ENCODE assay signal across 26 mouse cellular contexts in genomic region chr11:76708066-76708465, GRCm38 (mm10). TPM values are rescaled to one million over a fixed set of nuclear protein-coding genes. Genes with fewer than 3 reads are reported as not detected.
DNase-seq lines count a peak whose midpoint lies in the region; ATAC-seq lines count a peak whose summit lies in the region.
"Had no signal": no experiment of that assay in that cellular context is flagged by ENCODE, and none has a peak within 500 bp of the region (broad histone marks: within the 10 kb centered on the region; RNA-seq: fewer than 3 reads in every experiment).

No protein-coding gene starts in this region.

- no peak overlapping the region for H3K4me2 ChIP-seq in lung, embryonic 16.5 days (ENCODE audit: low read depth, low read length)
- H3K4me2 ChIP-seq: hindbrain, embryonic 12.5 days had no signal

- H3K36me3 ChIP-seq in lung, embryonic 16.5 days (ENCODE audit: control insufficient read depth, insufficient read depth, low read length): no peaks in the 10 kb centered on the region
- H3K36me3 ChIP-seq: hindbrain, embryonic 12.5 days had no signal

- no peaks in the 10 kb centered on the region for H3K27me3 ChIP-seq in lung, embryonic 16.5 days (ENCODE audit: control insufficient read depth, insufficient read depth, low read depth, low read length)
- H3K27me3 ChIP-seq: hindbrain, embryonic 12.5 days had no signal

- DNase-seq in heart, postnatal 10 days: peak; percentile 11 to 23
- no peak for DNase-seq in heart, postnatal 25 days (ENCODE audit: low spot score)
- no peak for DNase-seq in lung, adult 18-20 months
- DNase-seq in gonadal fat pad, adult 2 months (ENCODE audit: low read depth): peak; percentile 41
- DNase-seq in skeletal muscle tissue, adult 2 months (ENCODE audit: low read depth, low spot score): peak; percentile 14
- no peak for DNase-seq in embryo, embryonic 10 days (ENCODE audit: low spot score)
- DNase-seq: cerebellum, adult 8-10 months; cerebellum, postnatal 36 days; gastrocnemius, postnatal 10 days; kidney, postnatal 4 days; layer of hippocampus, adult 9-11 months; midbrain, embryonic 14.5 days; spleen, adult 18-20 months had no signal

- H3K4me1 ChIP-seq in lung, embryonic 16.5 days (replicated peaks; ENCODE audit: control insufficient read depth, insufficient read depth, low read length): peaks cover 12% of the 10 kb centered on the region; the same call in 1 of the 2 replicates

- H3K9ac ChIP-seq in lung, embryonic 16.5 days (ENCODE audit: low read length): no peak overlapping the region
- H3K9ac ChIP-seq: hindbrain, embryonic 12.5 days had no signal

- peak overlapping the region; percentile 36; the same call in 1 of the 2 replicates for H3K27ac ChIP-seq in lung, embryonic 16.5 days (ENCODE audit: low read length)
- H3K27ac ChIP-seq: heart, adult 2 months; hindbrain, embryonic 12.5 days; left cerebral cortex, adult 2 months had no signal

- 76% methylated on average over 1 of the region's 1 CpGs for WGBS in lung, embryonic 16.5 days

- intact Hi-C loops in heart, postnatal 10 days (cut with DNase I): no loop called here
- intact Hi-C loops in heart, postnatal 25 days (cut with DNase I): no loop called here

- peak; percentile 66; the same call in 1 of the 2 replicates for ATAC-seq in lung, embryonic 16.5 days (ENCODE audit: low read depth)
- ATAC-seq: activated CD4-positive, CD25-positive, alpha-beta regulatory T cell, adult 4 months; forebrain, embryonic 16.5 days; intestine, postnatal 0 days had no signal

- no peak overlapping the region for H3K4me3 ChIP-seq in lung, embryonic 16.5 days (ENCODE audit: low read length)
- H3K4me3 ChIP-seq: heart, adult 2 months; hindbrain, embryonic 12.5 days; left cerebral cortex, adult 2 months had no signal

- H3K9me3 ChIP-seq in lung, embryonic 16.5 days (ENCODE audit: control insufficient read depth, low read length): peaks cover 4% of the 10 kb centered on the region; the same call in 1 of the 2 replicates
- H3K9me3 ChIP-seq: hindbrain, embryonic 12.5 days had no signal

RNA-seq across cellular contexts. Expression of gene Trarg1, which starts 28.5 kb away (rescaled TPM):
- total RNA-seq in heart, postnatal 10 days (2021): 1 to 10 TPM; 4.2 to 6.7 TPM
- total RNA-seq in heart, postnatal 25 days (2021): 1 to 10 TPM; 3.7 to 4.2 TPM
- 1.1 and 1.2 TPM in 2 replicates for polyA plus RNA-seq in lung, embryonic 16.5 days (2015; fragmentation: Nextera tagmentation; extraction: Ambion mirVana)
- polyA plus RNA-seq in gonadal fat pad, adult 2 months (2012; rRNA removed): 36.6 and 49.2 TPM in 2 replicates
- total RNA-seq: megakaryocyte-erythroid progenitor cell, adult 5-6 weeks had no signal
- polyA plus RNA-seq: liver, embryonic 16.5 days had no signal

RNA-seq across cellular contexts. Expression of gene Bhlha9, which starts 35.8 kb away (rescaled TPM):
- not detected for total RNA-seq in heart, postnatal 10 days (2021)
- total RNA-seq in heart, postnatal 25 days (2021): not detected
- polyA plus RNA-seq in lung, embryonic 16.5 days (2015; fragmentation: Nextera tagmentation; extraction: Ambion mirVana): 0.20 TPM in 1 of 2 replicates, not detected in the other
- not detected in 2 replicates for polyA plus RNA-seq in gonadal fat pad, adult 2 months (2012; rRNA removed)
- total RNA-seq: gastrocnemius, postnatal 10 days; heart, adult 2 months; megakaryocyte-erythroid progenitor cell, adult 5-6 weeks had no signal
- polyA plus RNA-seq: activated CD4-positive, CD25-positive, alpha-beta regulatory T cell, adult 4 months; heart, adult 2 months; heart, embryonic 16.5 days; intestine, postnatal 0 days; liver, embryonic 16.5 days; neural tube, embryonic 11.5 days; thymus, postnatal 0 days; urinary bladder, adult 2 months had no signal

RNA-seq across cellular contexts. Expression of gene Gosr1, which starts 55.3 kb away (rescaled TPM):
- total RNA-seq in heart, postnatal 10 days (2021): 10 to 100 TPM; 30.7 to 32.9 TPM
- total RNA-seq in heart, postnatal 25 days (2021): 10 to 100 TPM; 25.2 to 26.7 TPM
- polyA plus RNA-seq in lung, embryonic 16.5 days (2015; fragmentation: Nextera tagmentation; extraction: Ambion mirVana): 27.6 and 29.9 TPM in 2 replicates
- polyA plus RNA-seq in gonadal fat pad, adult 2 months (2012; rRNA removed): 21.2 and 21.5 TPM in 2 replicates

Comparison
In these comparisons a context has a peak if more than half of its experiments do, and no peak if none do; other contexts are left out.
1. DNase-seq: peak in heart, postnatal 10 days (2 of 2), gonadal fat pad, adult 2 months (single experiment) and skeletal muscle tissue, adult 2 months (single experiment); none in heart, postnatal 25 days (single experiment), lung, adult 18-20 months (0 of 2) and embryo, embryonic 10 days (single experiment).